Mouse (Mus musculus) adrenal gland, adult 8-10 months (tissue): ENCODE results near the gene Rnf144b. TPM values are rescaled to one million over a fixed set of nuclear protein-coding genes. Genes with fewer than 3 reads are reported as not detected.

ENCODE experiments used
- DNase-seq: peaks from one replicate; pipeline ENCODE4 v3.0.0; 2022
- total RNA-seq, 4 experiments: library from RNA; stranded (reverse); gene quantifications; 2 replicates each; pipeline ENCODE4 v1.2.4; 2022

Rnf144b gene
- total RNA-seq, 4 experiments from 2014 or later: 3.0 to 5.5 (median 4.8) TPM

GRCm38 (mm10) chr13:47182366-47182765 lies 59.9 kb downstream of the Rnf144b start:
- no peak for DNase-seq

GRCm38 (mm10) chr13:47183033-47183730 lies 60.7 kb downstream of the Rnf144b start:
- no peak for DNase-seq

- DNase-seq: no peak
Measured at GRCm38 (mm10) chr13:47183771-47184170, 61.3 kb downstream of the Rnf144b start.

- DNase-seq: no peak
Measured at GRCm38 (mm10) chr13:47187836-47188235, 65.4 kb downstream of the Rnf144b start.

GRCm38 (mm10) chr13:47189971-47190370 lies 67.5 kb downstream of the Rnf144b start:
- no peak for DNase-seq

- DNase-seq: no peak
Measured at GRCm38 (mm10) chr13:47192200-47192599, 69.7 kb downstream of the Rnf144b start.

- no peak for DNase-seq
Measured at GRCm38 (mm10) chr13:47192771-47193170, 70.3 kb downstream of the Rnf144b start.

GRCm38 (mm10) chr13:47193326-47194153 lies 71.1 kb downstream of the Rnf144b start:
- peak; percentile 64 for DNase-seq

GRCm38 (mm10) chr13:47194695-47195094 lies 72.2 kb downstream of the Rnf144b start:
- no peak for DNase-seq

GRCm38 (mm10) chr13:47195491-47195890 lies 73.0 kb downstream of the Rnf144b start:
- DNase-seq: no peak

GRCm38 (mm10) chr13:47200011-47200670 lies 77.7 kb downstream of the Rnf144b start:
- DNase-seq: no peak

GRCm38 (mm10) chr13:47201962-47202624 lies 79.6 kb downstream of the Rnf144b start:
- peak; percentile 52 for DNase-seq

GRCm38 (mm10) chr13:47210496-47210895 lies 88.0 kb downstream of the Rnf144b start:
- DNase-seq: no peak

GRCm38 (mm10) chr13:47210992-47211391 lies 88.5 kb downstream of the Rnf144b start:
- no peak for DNase-seq

GRCm38 (mm10) chr13:47211581-47211980 lies 89.1 kb downstream of the Rnf144b start:
- DNase-seq: no peak

- no peak for DNase-seq
Measured at GRCm38 (mm10) chr13:47213817-47214216, 91.4 kb downstream of the Rnf144b start.

GRCm38 (mm10) chr13:47214895-47215294 lies 92.4 kb downstream of the Rnf144b start:
- DNase-seq: no peak

- no peak for DNase-seq
Measured at GRCm38 (mm10) chr13:47215815-47216585, 93.5 kb downstream of the Rnf144b start.

GRCm38 (mm10) chr13:47217107-47217571 lies 94.7 kb downstream of the Rnf144b start:
- DNase-seq: no peak

- DNase-seq: no peak
Measured at GRCm38 (mm10) chr13:47218351-47218750, 95.9 kb downstream of the Rnf144b start.

GRCm38 (mm10) chr13:47220426-47220825 lies 98.0 kb downstream of the Rnf144b start:
- no peak for DNase-seq
